Mouse (Mus musculus) monocyte, adult 59 days (primary cell): ENCODE data around the gene Ppp5c. TPM values are rescaled to one million over a fixed set of nuclear protein-coding genes. Genes with fewer than 3 reads are reported as not detected.

ENCODE experiments used
- total RNA-seq, 2 experiments: library from RNA; stranded (reverse); gene quantifications; one replicate each; pipeline ENCODE4 v1.2.4; 2023

Gene Ppp5c
- 10 to 100 TPM; 76.2 to 77.0 TPM for total RNA-seq

DNA sequence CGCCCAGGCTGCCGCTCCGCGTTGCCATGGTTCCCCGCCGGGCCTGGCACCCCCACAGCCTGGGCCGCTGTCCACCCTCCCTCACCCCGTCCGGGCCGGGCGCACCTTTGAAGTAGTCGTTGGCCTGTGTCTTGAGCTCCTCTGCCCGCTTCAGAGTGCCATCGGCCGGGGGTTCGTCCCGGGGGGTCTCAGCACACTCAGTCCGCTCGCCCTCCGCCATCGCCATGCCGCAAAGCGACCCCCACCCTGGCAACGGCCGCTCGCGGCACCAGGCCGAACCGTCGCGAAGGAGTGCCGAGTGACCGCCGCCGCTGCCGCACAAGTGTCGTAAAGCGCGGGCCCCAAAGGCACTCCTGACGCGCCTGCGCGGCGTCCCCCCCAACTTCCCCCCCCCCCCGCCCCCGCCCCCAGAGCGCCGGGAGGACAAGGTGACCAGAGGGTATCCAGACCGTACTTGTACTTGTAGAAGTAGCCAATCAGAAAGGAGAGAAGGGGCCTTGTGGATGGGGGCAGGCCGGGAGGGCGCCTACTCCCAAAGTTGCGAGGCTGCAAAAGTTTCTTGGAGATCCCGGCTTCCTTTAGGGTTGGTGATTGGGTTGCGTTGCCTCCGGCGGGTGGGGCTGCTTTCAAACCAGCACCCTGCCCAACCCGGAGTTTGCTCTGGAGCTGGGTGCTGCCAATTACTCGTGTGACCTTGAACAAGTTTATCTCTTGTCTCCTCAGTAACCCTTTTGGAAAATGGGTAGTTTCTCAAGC is at the start of gene Ppp5c:
Ppp5c (minus strand) TSS at position 337 of the 756 bp plus-strand sequence.

DNA sequence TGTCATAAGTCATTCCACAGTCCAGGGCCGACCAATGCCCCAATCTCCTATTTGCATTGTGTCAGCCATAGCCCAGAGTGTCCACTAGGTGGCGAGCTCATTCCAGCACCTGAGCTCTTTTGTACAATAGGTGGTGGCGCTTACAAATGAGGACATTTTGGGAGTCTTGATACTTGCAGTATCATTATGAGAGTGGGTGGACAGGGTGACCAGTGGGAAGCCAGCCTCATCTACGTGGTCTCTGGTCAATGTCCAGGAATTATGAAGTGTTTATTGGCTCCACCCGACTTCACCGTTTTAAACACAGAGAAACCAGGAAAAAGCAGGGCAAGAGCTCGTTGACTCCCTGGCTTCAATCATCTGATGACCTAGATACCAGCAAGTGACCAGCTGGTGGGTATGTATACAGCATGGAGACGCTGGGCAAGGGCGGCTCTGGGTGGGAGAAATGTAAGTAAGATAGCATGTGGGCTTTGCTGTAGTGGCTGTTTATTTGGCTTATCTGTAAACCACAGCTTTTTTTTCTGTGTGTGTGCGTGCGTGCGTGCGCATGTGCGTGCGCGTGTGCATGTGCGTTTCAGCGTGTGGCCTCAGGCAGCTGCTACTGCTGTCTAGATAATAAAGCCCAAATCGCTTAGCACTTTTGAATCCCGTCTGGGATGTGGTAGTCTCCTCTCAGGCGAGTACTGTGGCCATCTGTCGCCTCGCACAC is 46.3 kb upstream of the Ppp5c start, which contains the start of gene Psg16:
Psg16 (plus strand) TSS at position 137 of the 712 bp plus-strand sequence.

DNA sequence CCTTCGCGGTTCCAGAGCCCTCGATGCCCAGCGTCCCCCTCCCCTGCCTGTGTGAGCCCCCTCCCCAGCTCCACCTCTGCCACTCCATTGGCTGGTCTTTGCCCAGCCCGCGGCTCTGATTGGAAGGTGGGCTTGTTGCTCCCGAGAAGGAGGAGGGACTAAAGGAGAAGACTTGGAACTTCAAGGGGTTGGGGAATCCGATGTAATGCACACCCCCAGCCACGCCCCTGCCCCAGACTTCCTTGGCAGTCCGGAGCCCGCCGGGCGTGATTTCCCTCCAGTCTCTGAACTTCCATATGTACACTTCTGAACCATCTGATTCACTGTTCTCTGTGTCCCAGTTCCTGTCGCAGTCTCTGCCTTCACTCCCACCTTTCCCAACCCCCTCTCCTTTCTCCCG is 34.7 kb upstream of the Ppp5c start, which contains the start of gene Hif3a:
Hif3a (minus strand) TSS at position 39 of the 400 bp plus-strand sequence.

DNA sequence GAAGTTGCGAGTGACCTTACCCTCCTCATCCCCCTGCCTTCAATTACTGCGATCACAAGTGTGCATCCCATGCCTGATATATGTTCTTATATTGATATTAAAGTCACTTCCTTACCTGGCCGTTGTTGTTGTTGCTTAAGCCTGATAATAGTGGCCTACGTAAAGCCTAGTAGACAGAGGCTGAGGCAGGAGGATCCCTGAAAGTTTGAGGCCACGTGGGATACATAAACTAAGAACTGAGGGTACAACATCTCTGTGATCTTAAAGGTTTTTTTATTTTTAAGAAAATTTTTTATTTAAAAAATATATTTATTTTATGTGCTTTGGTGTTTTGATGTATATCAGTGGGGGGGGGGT is 35.3 kb downstream of the Ppp5c start, which contains the start of gene Ccdc8:
Ccdc8 (plus strand) TSS at position 258 of the 357 bp plus-strand sequence.

DNA sequence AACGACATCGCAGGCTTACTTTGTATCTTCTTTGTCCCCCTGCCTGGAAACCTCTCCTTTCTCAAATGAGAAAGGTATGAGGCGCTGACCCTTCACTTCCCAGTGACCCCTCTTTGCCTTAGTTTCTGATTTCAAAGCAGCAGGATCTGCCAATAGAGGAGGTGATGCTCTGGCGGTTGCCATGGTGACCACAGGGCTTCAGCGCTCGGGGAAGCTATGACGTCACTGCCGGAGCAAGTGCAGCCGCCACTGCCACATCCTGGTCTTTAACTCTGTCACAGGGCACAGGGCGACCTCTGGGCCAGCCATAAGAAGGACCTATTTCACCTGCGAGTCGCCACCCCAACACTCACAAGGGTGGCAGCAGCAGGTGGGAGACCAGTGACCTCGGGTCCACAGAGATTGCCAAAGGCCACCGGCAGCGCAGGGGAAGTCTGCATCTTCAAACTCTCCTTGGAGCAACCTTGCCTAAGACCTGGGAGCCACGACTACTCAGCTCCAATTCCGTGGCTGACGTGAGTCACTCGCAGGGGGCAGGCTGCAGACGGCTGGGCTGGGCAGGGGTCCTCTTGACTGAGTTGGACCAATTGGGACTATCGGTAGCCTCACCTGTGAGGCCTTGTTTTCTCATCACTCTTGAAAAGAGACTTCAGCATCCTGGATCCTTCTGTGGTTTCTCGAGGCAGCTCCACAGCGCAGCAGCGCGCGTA is 44.7 kb downstream of the Ppp5c start, which contains the start of gene Gm42372:
Gm42372 (plus strand) TSS at position 228 of the 710 bp plus-strand sequence.

DNA sequence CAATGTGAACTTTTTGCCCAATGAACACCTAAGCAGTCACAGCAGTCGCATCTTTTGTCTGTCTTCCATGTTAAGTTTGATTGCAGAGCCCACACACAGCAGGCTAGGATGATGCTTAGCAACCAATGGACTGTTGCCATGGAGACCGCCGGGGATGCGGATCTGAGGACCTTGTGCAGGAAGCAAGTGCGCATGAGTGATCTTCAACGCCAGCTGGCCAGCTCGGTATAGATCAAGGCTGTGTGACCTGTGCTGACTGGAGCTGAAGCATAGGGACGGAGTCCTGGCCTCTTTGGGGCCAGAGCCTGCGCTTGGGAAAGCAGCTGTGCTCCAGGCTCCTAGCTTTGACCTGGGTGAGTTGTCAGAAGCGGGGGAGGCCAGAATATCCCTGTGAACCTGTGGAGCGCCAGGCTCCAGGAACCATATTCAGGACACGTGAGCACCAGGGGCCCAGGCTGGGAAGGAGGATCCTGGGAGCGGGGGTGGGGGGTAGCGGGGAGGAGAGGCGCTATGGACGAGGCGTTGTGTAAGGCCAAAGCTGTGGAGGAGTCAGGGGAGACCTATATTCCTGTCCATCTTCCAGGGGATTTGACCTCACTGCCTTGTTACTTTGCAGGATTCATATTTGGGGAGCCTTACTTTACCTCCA is 68.1 kb downstream of the Ppp5c start, which contains the start of gene Pnmal1:
Pnmal1 (plus strand) TSS at position 141 of the 649 bp plus-strand sequence.

Other genes starting within 250 kb of the Ppp5c start
- gene Slc1a5, start 246.6 kb downstream of the Ppp5c start, total RNA-seq, result 10 to 100 TPM; 52.2 to 55.7 TPM
- gene Strn4, start 212.0 kb downstream of the Ppp5c start, total RNA-seq, result 100 to 1,000 TPM in 1 of 2 experiments, 10 to 100 TPM in 1; 94.4 to 111 TPM
- gene Fkrp, start 211.2 kb downstream of the Ppp5c start, total RNA-seq, result 10 to 100 TPM; 18.6 to 22.7 TPM
- 10 to 100 TPM; 17.3 to 19.9 TPM for gene Prkd2, start 185.0 kb downstream of the Ppp5c start, total RNA-seq
- gene Dact3, start 152.6 kb downstream of the Ppp5c start, total RNA-seq, result under 1 TPM; 0.16 to 0.52 TPM
- gene Gng8, start 136.1 kb downstream of the Ppp5c start, total RNA-seq, result not detected
- gene Ptgir, start 121.4 kb downstream of the Ppp5c start, total RNA-seq, result 10 to 100 TPM; 43.3 to 46.2 TPM
- 100 to 1,000 TPM; 117 to 133 TPM for gene Calm3, start 103.8 kb downstream of the Ppp5c start, total RNA-seq
- gene Pnmal2, start 83.2 kb downstream of the Ppp5c start, total RNA-seq, result under 1 TPM in 1 of 2 experiments, not detected in 1; 0.10 TPM
- gene Pnmal1, start 68.2 kb downstream of the Ppp5c start, total RNA-seq, result not detected
- gene Gm42372, start 44.8 kb downstream of the Ppp5c start, total RNA-seq, result not detected
- not detected for gene Ccdc8, start 35.2 kb downstream of the Ppp5c start, total RNA-seq
- gene Hif3a, start 34.5 kb upstream of the Ppp5c start, total RNA-seq, result under 1 TPM in 1 of 2 experiments, not detected in 1; 0.24 TPM
- gene Psg16, start 46.1 kb upstream of the Ppp5c start, total RNA-seq, result under 1 TPM; 0.15 to 0.18 TPM
- gene Ceacam3, start 122.4 kb upstream of the Ppp5c start, total RNA-seq, result not detected
- gene Psg29, start 175.6 kb upstream of the Ppp5c start, total RNA-seq, result not detected